Mouse (Mus musculus) heart, embryonic 14.5 days (tissue): ENCODE data around the gene Trib3. TPM values are rescaled to one million over a fixed set of nuclear protein-coding genes. Genes with fewer than 3 reads are reported as not detected.

Experiments used
- ATAC-seq: fragments of 200-750 bp; cut with Nextera tagmentation; 2 replicates; pipeline ENCODE4 v1.8.0; 2017; ENCODE audit warnings: low read depth, moderate TSS enrichment; ENCODE audit not compliant: insufficient number of reproducible peaks, insufficient read depth, low FRiP score
- H3K27ac ChIP-seq, 2 experiments: fragments of 200-500 bp in 1 of 2; fragments of 300-500 bp in 1 of 2; sonication (generic) in 1 of 2; replicated peaks in 1 of 2; 2 replicates each; pipeline ENCODE4 v1.5.1; 2012 to 2014; ENCODE audit warnings: low read depth in 2 of 2, low read length in 2 of 2, control low read depth in 1 of 2, mild to moderate bottlenecking in 1 of 2, mixed read lengths in 1 of 2; ENCODE audit not compliant: control insufficient read depth in 1 of 2, insufficient read depth in 1 of 2
- H3K27me3 ChIP-seq: fragments of 300-500 bp; sonication (generic); 2 replicates; pipeline ENCODE4 v1.6.1; 2014; ENCODE audit warnings: mild to moderate bottlenecking, low read length, control low read depth; ENCODE audit not compliant: control insufficient read depth, insufficient read depth
- H3K36me3 ChIP-seq: fragments of 300-500 bp; sonication (generic); 2 replicates; pipeline ENCODE4 v1.6.1; 2014; ENCODE audit warnings: mild to moderate bottlenecking, control low read depth, low read length, mixed read lengths; ENCODE audit not compliant: control insufficient read depth, insufficient read depth
- H3K4me1 ChIP-seq, 2 experiments: fragments of 200-500 bp in 1 of 2; fragments of 300-500 bp in 1 of 2; sonication (generic) in 1 of 2; 2 replicates each; pipeline ENCODE4 v1.6.1; 2012 to 2014; ENCODE audit warnings: low read length in 2 of 2, control low read depth in 1 of 2, mixed read lengths in 1 of 2; ENCODE audit not compliant: control insufficient read depth in 2 of 2, insufficient read depth in 2 of 2
- H3K4me2 ChIP-seq: fragments of 300-500 bp; sonication (generic); 2 replicates; pipeline ENCODE4 v1.6.1; 2014; ENCODE audit warnings: mild to moderate bottlenecking, low read length
- H3K4me3 ChIP-seq, 2 experiments: fragments of 200-500 bp in 1 of 2; fragments of 300-500 bp in 1 of 2; sonication (generic) in 1 of 2; 2 replicates each; pipeline ENCODE4 v1.5.1; 2012 to 2014; ENCODE audit warnings: low read length in 2 of 2, mild to moderate bottlenecking in 2 of 2, control low read depth in 1 of 2, low read depth in 1 of 2, moderate library complexity in 1 of 2; ENCODE audit not compliant: control insufficient read depth in 1 of 2, insufficient read depth in 1 of 2
- H3K9ac ChIP-seq: fragments of 300-500 bp; sonication (generic); 2 replicates; pipeline ENCODE4 v1.6.1; 2014; ENCODE audit warnings: mild to moderate bottlenecking, low read length
- H3K9me3 ChIP-seq: fragments of 300-500 bp; sonication (generic); 2 replicates; pipeline ENCODE4 v1.6.1; 2016; ENCODE audit warnings: low read length, control low read depth; ENCODE audit not compliant: control insufficient read depth
- WGBS: fragments of 180-500 bp; shearing (Covaris S2); extraction: QIAGEN DNeasy Blood & Tissue Kit; methylation state at CpG from one replicate; pipeline ENCODE4 v1.1.7; 2014; 5-methylcytosine and 5-hydroxymethylcytosine counted together
- polyA plus RNA-seq: library from polyadenylated mRNA; unstranded; fragments of >200 nt; fragmentation: Nextera tagmentation; extraction: Ambion mirVana; gene quantifications from 2 replicates; pipeline ENCODE4 v1.2.1, GENCODE M21; 2014

Gene Trib3
- polyA plus RNA-seq, 1 experiment from 2014 or later: 1.8 TPM

- no peak overlapping the region for H3K9ac ChIP-seq
- no peak for ATAC-seq
- H3K4me3 ChIP-seq: no peak overlapping the region
- H3K36me3 ChIP-seq: no peaks in the 10 kb centered on the region
- H3K9me3 ChIP-seq: no peaks in the 10 kb centered on the region
- H3K4me1 ChIP-seq: peaks cover 6 to 15% of the 10 kb centered on the region in 2 experiments; a peak in 3 of 4 replicates
- peaks cover 11% of the 10 kb centered on the region; the same call in 1 of the 2 replicates for H3K27me3 ChIP-seq
- H3K4me2 ChIP-seq: no peak overlapping the region
- no peak overlapping the region for H3K27ac ChIP-seq
- 67% methylated on average over 4 of the region's 4 CpGs for WGBS
These were observed 28.8 kb upstream of the Trib3 start for GRCm38 (mm10) chr2:152372661-152373060.

GRCm38 (mm10) chr2:152372104-152372503, 28.3 kb upstream of the Trib3 start:
- Histone ChIP-seq H3K27ac (no peak overlapping the region), H3K27me3 (peaks cover 6% of the 10 kb centered on the region; the same call in 1 of the 2 replicates), H3K4me2 (no peak overlapping the region), H3K36me3 (no peaks in the 10 kb centered on the region), H3K4me3 (no peak overlapping the region), H3K9ac (no peak overlapping the region), H3K9me3 (no peaks in the 10 kb centered on the region), H3K4me1 (peaks cover 6 to 15% of the 10 kb centered on the region in 2 experiments; a peak in 3 of 4 replicates)
- 75% methylated on average over 7 of the region's 7 CpGs for WGBS
- ATAC-seq: no peak

GRCm38 (mm10) chr2:152368532-152369140, 24.8 kb upstream of the Trib3 start:
- Histone ChIP-seq H3K9me3 (no peaks in the 10 kb centered on the region), H3K9ac (no peak overlapping the region), H3K27me3 (no peaks in the 10 kb centered on the region), H3K4me1 (peaks cover 4 to 6% of the 10 kb centered on the region in 2 experiments; a peak in 3 of 4 replicates), H3K36me3 (no peaks in the 10 kb centered on the region), H3K27ac (no peak overlapping the region), H3K4me3 (0 out of 4 replicates have a peak overlapping the region, but pooled peaks of 1 of the 2 experiments have one; percentile 11), H3K4me2 (peak overlapping the region; percentile 42)
- WGBS: 28% methylated on average over 14 of the region's 14 CpGs
- ATAC-seq: no peak

- Histone ChIP-seq H3K4me3 (no peak overlapping the region), H3K4me1 (peaks cover 6 to 8% of the 10 kb centered on the region in 2 experiments; a peak in 3 of 4 replicates), H3K36me3 (no peaks in the 10 kb centered on the region), H3K27ac (no peak overlapping the region), H3K9me3 (no peaks in the 10 kb centered on the region), H3K9ac (no peak overlapping the region), H3K27me3 (no peaks in the 10 kb centered on the region), H3K4me2 (no peak overlapping the region)
- no peak for ATAC-seq
- 57% methylated on average over 5 of the region's 5 CpGs for WGBS
These were observed 24.1 kb upstream of the Trib3 start for GRCm38 (mm10) chr2:152367917-152368316.

GRCm38 (mm10) chr2:152363245-152364147, 19.7 kb upstream of the Trib3 start:
- Histone ChIP-seq H3K27me3 (no peaks in the 10 kb centered on the region), H3K9me3 (no peaks in the 10 kb centered on the region), H3K36me3 (no peaks in the 10 kb centered on the region), H3K9ac (0 out of 2 replicates have a peak overlapping the region, but pooled peaks have one; percentile 9), H3K4me1 (peaks cover 18 to 20% of the 10 kb centered on the region in 2 experiments), H3K27ac (peak overlapping the region; percentile 75 to 83), H3K4me2 (peak overlapping the region; percentile 50), H3K4me3 (0 out of 4 replicates have a peak overlapping the region, but pooled peaks of 1 of the 2 experiments have one; percentile 22)
- 10% methylated on average over 17 of the region's 17 CpGs for WGBS
- ATAC-seq: peak; percentile 68

- Histone ChIP-seq H3K9ac (no peak overlapping the region), H3K4me3 (no peak overlapping the region), H3K4me1 (peaks cover 18 to 20% of the 10 kb centered on the region in 2 experiments), H3K9me3 (no peaks in the 10 kb centered on the region), H3K4me2 (no peak overlapping the region), H3K36me3 (no peaks in the 10 kb centered on the region), H3K27me3 (no peaks in the 10 kb centered on the region), H3K27ac (no peak overlapping the region)
- ATAC-seq: no peak
- 87% methylated on average over 8 of the region's 8 CpGs for WGBS
These were observed 17.4 kb upstream of the Trib3 start for GRCm38 (mm10) chr2:152361193-152361592.

- no peaks in the 10 kb centered on the region for H3K9me3 ChIP-seq
- H3K4me1 ChIP-seq: peaks cover 18 to 20% of the 10 kb centered on the region in 2 experiments
- no peak overlapping the region for H3K4me3 ChIP-seq
- no peaks in the 10 kb centered on the region for H3K27me3 ChIP-seq
- ATAC-seq: peak; percentile 55
- 25% methylated on average over 7 of the region's 7 CpGs for WGBS
- no peak overlapping the region for H3K9ac ChIP-seq
- H3K36me3 ChIP-seq: no peaks in the 10 kb centered on the region
- H3K27ac ChIP-seq: peak overlapping the region; percentile 6 to 53; a peak in 3 of 4 replicates
- H3K4me2 ChIP-seq: no peak overlapping the region
These were observed 16.5 kb upstream of the Trib3 start for GRCm38 (mm10) chr2:152360271-152360775.
